Mouse (Mus musculus) small intestine, adult 2 months (tissue): ENCODE measurements around the gene Nfia.

ENCODE experiments used
- CTCF ChIP-seq: fragments of 200-500 bp; IDR thresholded peaks from 2 replicates; pipeline ENCODE4 v1.5.1; 2012; ENCODE audit warnings: low read depth, mild to moderate bottlenecking, control low read depth, inconsistent platforms, low read length, moderate library complexity, mixed read lengths; ENCODE audit not compliant: insufficient replicate concordance, insufficient read length; ENCODE audit errors: extremely low read depth
- POLR2A ChIP-seq: fragments of 200-500 bp; IDR thresholded peaks from 2 replicates; pipeline ENCODE4 v1.6.1; 2012; ENCODE audit warnings: low read depth, mild to moderate bottlenecking, control low read depth, inconsistent platforms, low read length, moderate library complexity

GRCm38 (mm10) chr4:97757207-97757977 lies 15.1 kb upstream of the Nfia start:
- TF ChIP-seq CTCF = no peak
- TF ChIP-seq POLR2A = no peak
